Mouse (Mus musculus): ENCODE results near the gene Gad2. TPM values are rescaled to one million over a fixed set of nuclear protein-coding genes. Genes with fewer than 3 reads are reported as not detected.
A peak's percentile ranks its signal among the peaks of the same experiment; 100 is the strongest.

Gad2 gene
- total and polyA plus RNA-seq, 3 experiments = 0.11 TPM; not detected in 2

DNA sequence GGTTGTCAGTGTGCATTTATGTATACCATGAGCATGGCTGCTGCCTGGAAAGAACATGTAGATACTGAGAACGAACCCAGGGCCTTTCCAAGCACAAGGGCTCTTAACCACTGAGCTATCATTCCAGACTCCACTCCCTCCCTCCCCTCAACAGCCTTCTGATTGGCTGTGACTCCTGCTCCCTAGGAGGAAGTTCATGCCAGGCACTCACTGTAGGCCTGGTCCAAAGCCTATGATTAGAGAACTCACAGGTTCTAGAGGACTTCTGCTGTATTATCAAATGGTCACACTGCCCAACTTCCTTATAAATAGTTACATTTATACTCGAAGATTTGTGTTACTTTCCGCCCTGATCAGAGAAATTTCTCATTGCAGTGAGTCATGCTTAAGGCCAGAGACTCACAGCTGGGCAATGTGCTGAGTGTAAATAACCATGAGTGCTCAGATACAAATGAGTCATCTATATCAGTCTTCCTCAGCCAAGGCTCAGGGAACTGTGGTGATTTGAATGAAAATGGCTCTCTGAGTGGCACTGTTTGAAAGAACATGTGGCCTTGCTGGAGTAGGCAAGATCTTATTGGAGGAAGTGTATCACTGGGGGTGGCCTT is 102.0 kb downstream of the Gad2 start:
- Histone ChIP-seq H3K36me3 (replicated peaks) (no peaks in the 10 kb centered on the region), H3K27me3 (ENCODE audit: insufficient read depth, low read length) (peaks cover 6% of the 10 kb centered on the region), H3K4me1 (ENCODE audit: insufficient read depth, low read depth, low read length) (no peaks in the 10 kb centered on the region), H3K9me3 (replicated peaks) (no peaks in the 10 kb centered on the region), H3K4me3 (ENCODE audit: low read depth, low read length) (no peak overlapping the region)
- no peak for DNase-seq (ENCODE audit: low spot score)
- ATAC-seq (ENCODE audit: extremely low read depth, insufficient number of reproducible peaks, low FRiP score, poor library complexity, severe bottlenecking) = peak; percentile 54; the same call in 1 of the 2 replicates
- TF ChIP-seq POLR2AphosphoS5 (IDR thresholded peaks at IDR 0.05; ENCODE audit: insufficient replicate concordance, low read depth, low read length) = no peak

DNA sequence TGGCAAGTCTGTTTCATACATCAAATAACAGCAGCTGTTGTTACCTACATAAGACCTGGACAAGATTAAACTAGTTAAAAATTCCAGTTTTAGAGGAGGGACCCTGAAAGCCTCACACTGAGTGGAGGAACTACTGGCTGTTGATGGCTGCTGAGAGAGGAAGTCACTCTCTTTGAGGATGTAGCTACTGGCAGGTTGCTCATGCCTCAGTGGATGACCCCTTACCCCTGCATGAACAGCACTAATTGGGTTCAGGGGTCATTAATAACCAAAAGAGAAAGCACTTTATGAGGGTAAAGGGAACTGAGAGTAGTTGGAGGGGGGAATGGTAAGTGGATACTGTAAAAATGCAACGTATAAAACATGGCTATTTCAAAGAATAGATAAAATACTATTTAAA is 105.1 kb downstream of the Gad2 start:
- Histone ChIP-seq H3K4me3 (ENCODE audit: low read depth, low read length) (no peak overlapping the region), H3K36me3 (replicated peaks) (no peaks in the 10 kb centered on the region), H3K4me1 (ENCODE audit: insufficient read depth, low read depth, low read length) (no peaks in the 10 kb centered on the region), H3K9me3 (replicated peaks) (no peaks in the 10 kb centered on the region), H3K27me3 (ENCODE audit: insufficient read depth, low read length) (peaks cover 7% of the 10 kb centered on the region; the same call in 1 of the 2 replicates)
- no peak for ATAC-seq (ENCODE audit: extremely low read depth, insufficient number of reproducible peaks, low FRiP score, poor library complexity, severe bottlenecking)
- TF ChIP-seq POLR2AphosphoS5 (IDR thresholded peaks at IDR 0.05; ENCODE audit: insufficient replicate concordance, low read depth, low read length) (no peak), TAL1 (conservative IDR thresholded peaks at IDR 0.05; ENCODE audit: low read depth, low read length) (no peak), GATA2 (IDR thresholded peaks at IDR 0.05; ENCODE audit: borderline replicate concordance, low read depth, low read length) (no peak), GATA1 (IDR thresholded peaks at IDR 0.05; ENCODE audit: borderline replicate concordance, low read length) (no peak), CTCF (IDR thresholded peaks at IDR 0.05; ENCODE audit: low read depth, low read length) (no peak)
- DNase-seq (ENCODE audit: low spot score) = no peak

GRCm38 (mm10) chr2:22736134-22736533 is 114.1 kb downstream of the Gad2 start:
- DNase-seq (ENCODE audit: low spot score) (no peak), ATAC-seq (ENCODE audit: extremely low read depth, insufficient number of reproducible peaks, low FRiP score, poor library complexity, severe bottlenecking) (no peak)
- TF ChIP-seq GATA2 (IDR thresholded peaks at IDR 0.05; ENCODE audit: borderline replicate concordance, low read depth, low read length) = no peak
- Histone ChIP-seq H3K4me3 (ENCODE audit: low read depth, low read length) (no peak overlapping the region), H3K9me3 (replicated peaks) (peaks cover 3% of the 10 kb centered on the region; the same call in 1 of the 2 replicates), H3K4me1 (ENCODE audit: insufficient read depth, low read depth, low read length) (peaks cover 2% of the 10 kb centered on the region; the same call in 1 of the 2 replicates), H3K27me3 (ENCODE audit: insufficient read depth, low read length) (peaks cover 3% of the 10 kb centered on the region), H3K36me3 (replicated peaks) (no peaks in the 10 kb centered on the region)

DNA sequence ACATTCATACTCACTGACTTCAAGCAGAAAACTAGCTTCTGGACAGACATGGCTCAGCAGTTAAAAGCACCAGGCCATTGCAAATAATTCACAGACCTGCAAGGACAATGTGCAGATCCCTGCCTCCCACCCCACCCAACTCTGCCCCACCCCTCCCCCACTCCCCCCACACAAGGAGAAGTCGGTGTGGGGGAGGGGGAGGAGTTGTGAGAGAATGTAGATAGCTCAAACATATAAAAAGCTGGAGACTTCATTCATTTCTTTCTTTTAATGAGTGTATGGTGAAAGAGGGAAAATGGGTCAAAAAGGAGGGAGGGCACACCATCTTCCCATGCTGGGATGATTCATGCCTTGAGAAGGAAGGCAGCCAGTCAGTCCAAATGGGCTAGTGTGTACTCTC is 117.4 kb downstream of the Gad2 start:
- H3K9me3 ChIP-seq (replicated peaks) = peaks cover 3% of the 10 kb centered on the region; the same call in 1 of the 2 replicates
- H3K4me3 ChIP-seq (ENCODE audit: low read depth, low read length) = no peak overlapping the region
- no peaks in the 10 kb centered on the region for H3K36me3 ChIP-seq (replicated peaks)
- no peak for ATAC-seq (ENCODE audit: extremely low read depth, insufficient number of reproducible peaks, low FRiP score, poor library complexity, severe bottlenecking)
- TF ChIP-seq GATA1 (IDR thresholded peaks at IDR 0.05; ENCODE audit: borderline replicate concordance, low read length) (no peak), GATA2 (IDR thresholded peaks at IDR 0.05; ENCODE audit: borderline replicate concordance, low read depth, low read length) (no peak), POLR2AphosphoS5 (IDR thresholded peaks at IDR 0.05; ENCODE audit: insufficient replicate concordance, low read depth, low read length) (no peak)
- H3K27me3 ChIP-seq (ENCODE audit: insufficient read depth, low read length) = peaks cover 5% of the 10 kb centered on the region
- peak; percentile 73 for DNase-seq (ENCODE audit: low spot score)
- peaks cover 6% of the 10 kb centered on the region for H3K4me1 ChIP-seq (ENCODE audit: insufficient read depth, low read depth, low read length)

- Histone ChIP-seq H3K36me3 (replicated peaks) (no peaks in the 10 kb centered on the region), H3K9me3 (replicated peaks) (peaks cover 3% of the 10 kb centered on the region; the same call in 1 of the 2 replicates), H3K4me1 (ENCODE audit: insufficient read depth, low read depth, low read length) (peaks cover 6% of the 10 kb centered on the region), H3K4me3 (ENCODE audit: low read depth, low read length) (no peak overlapping the region), H3K27me3 (ENCODE audit: insufficient read depth, low read length) (peaks cover 5% of the 10 kb centered on the region)
- no peak for DNase-seq (ENCODE audit: low spot score)
- TF ChIP-seq GATA2 (IDR thresholded peaks at IDR 0.05; ENCODE audit: borderline replicate concordance, low read depth, low read length) = no peak
- TF ChIP-seq GATA1 (IDR thresholded peaks at IDR 0.05; ENCODE audit: borderline replicate concordance, low read length) = no peak
- no peak for ATAC-seq (ENCODE audit: extremely low read depth, insufficient number of reproducible peaks, low FRiP score, poor library complexity, severe bottlenecking)
Measured at GRCm38 (mm10) chr2:22740441-22740840, 118.4 kb downstream of the Gad2 start.

DNA sequence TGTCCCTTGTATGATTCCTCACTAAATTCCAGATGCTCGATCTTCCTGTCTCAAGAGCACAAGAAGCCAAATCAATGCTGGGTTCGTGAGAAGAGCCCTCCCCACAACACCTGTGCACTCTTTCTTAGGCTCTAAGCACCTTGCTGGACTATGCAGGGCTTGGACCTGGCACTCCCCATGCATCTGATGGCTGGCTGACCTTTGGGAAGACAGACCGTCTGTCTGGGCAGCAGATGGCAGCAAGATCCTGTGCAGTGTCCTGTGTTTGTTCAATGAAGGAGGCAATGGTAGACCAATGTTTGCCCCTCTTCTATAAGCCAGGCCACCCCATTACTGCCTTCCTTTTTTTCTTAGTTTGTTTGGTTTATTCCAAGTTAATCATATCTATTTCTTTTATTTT is 119.2 kb downstream of the Gad2 start:
- TF ChIP-seq GATA2 (IDR thresholded peaks at IDR 0.05; ENCODE audit: borderline replicate concordance, low read depth, low read length) = no peak
- H3K36me3 ChIP-seq (replicated peaks) = no peaks in the 10 kb centered on the region
- ATAC-seq (ENCODE audit: extremely low read depth, insufficient number of reproducible peaks, low FRiP score, poor library complexity, severe bottlenecking) = no peak
- peaks cover 3% of the 10 kb centered on the region; the same call in 1 of the 2 replicates for H3K9me3 ChIP-seq (replicated peaks)
- H3K4me1 ChIP-seq (ENCODE audit: insufficient read depth, low read depth, low read length) = peaks cover 13% of the 10 kb centered on the region
- no peak overlapping the region for H3K4me3 ChIP-seq (ENCODE audit: low read depth, low read length)
- peaks cover 5% of the 10 kb centered on the region for H3K27me3 ChIP-seq (ENCODE audit: insufficient read depth, low read length)
- no peak for DNase-seq (ENCODE audit: low spot score)

Other genes with a start within 250 kb of the Gad2 start
- 87.0 and 108 TPM in 2 replicates for gene Apbb1ip, start 151.9 kb downstream of the Gad2 start, total RNA-seq (2014; fragmentation: Nextera tagmentation)
- 11.4 and 13.6 TPM in 2 replicates for gene Apbb1ip, start 151.9 kb downstream of the Gad2 start, total RNA-seq (2017)
- 78.2 and 83.9 TPM in 2 replicates for gene Apbb1ip, start 151.9 kb downstream of the Gad2 start, polyA plus RNA-seq (2012)